Mouse (Mus musculus) liver, postnatal 0 days (tissue): ENCODE measurements around the gene Scrt2.

ENCODE experiments used
- CTCF ChIP-seq: sonication (generic); IDR thresholded peaks from 2 replicates; pipeline ENCODE4 v1.5.1; 2016; ENCODE audit warnings: antibody characterized with exemption, low read depth
- EP300 ChIP-seq: IDR thresholded peaks from 2 replicates; pipeline ENCODE4 v1.6.1; 2016; ENCODE audit warnings: antibody characterized with exemption, low read depth, mild to moderate bottlenecking

DNA sequence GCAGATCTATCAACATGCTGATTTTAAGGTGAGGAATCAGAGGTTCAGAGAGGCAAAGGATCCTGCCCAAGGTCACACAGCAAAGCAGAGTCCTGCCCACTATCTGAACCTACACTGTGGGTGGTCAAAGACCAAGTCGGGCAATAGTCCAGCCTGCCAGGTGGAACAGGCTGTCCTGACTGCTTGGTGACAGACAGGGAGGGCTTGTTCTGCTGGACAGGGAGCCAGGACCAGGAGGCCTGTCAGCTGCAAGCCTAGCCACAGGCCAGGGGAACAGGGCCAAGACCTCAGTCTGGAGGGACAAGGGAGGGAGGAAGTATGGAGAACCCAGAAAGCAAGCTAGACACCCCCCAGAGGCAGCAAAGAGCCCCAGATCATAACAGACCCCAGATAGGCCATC lies 25.9 kb upstream of the Scrt2 start:
- no peak for TF ChIP-seq CTCF
- TF ChIP-seq EP300: no peak
